Mouse (Mus musculus) spleen, adult 2 months (tissue): ENCODE results near the gene Saa2. TPM values are rescaled to one million over a fixed set of nuclear protein-coding genes. Genes with fewer than 3 reads are reported as not detected.

ENCODE experiments used
- DNase-seq, 2 experiments: peaks; one replicate each; pipeline versions ENCODE4 v3.0.0 to v3.0.0-alpha.2; 2012 to 2021; ENCODE audit warnings: low spot score in 2 of 2, low read depth in 1 of 2
- H3K27ac ChIP-seq: fragments of 200-500 bp; 2 replicates; pipeline ENCODE4 v1.5.1; 2012; ENCODE audit warnings: low read length, inconsistent platforms; ENCODE audit not compliant: insufficient read depth
- H3K27me3 ChIP-seq: fragments of 200-500 bp; 2 replicates; pipeline ENCODE4 v1.6.1; 2012; ENCODE audit warnings: mild to moderate bottlenecking, moderate library complexity, low read length, inconsistent platforms; ENCODE audit not compliant: control insufficient read depth, insufficient read depth
- H3K36me3 ChIP-seq: fragments of 200-500 bp; 2 replicates; pipeline ENCODE4 v1.6.1; 2012; ENCODE audit warnings: mild to moderate bottlenecking, low read length, inconsistent platforms; ENCODE audit not compliant: control insufficient read depth, insufficient read depth
- H3K4me1 ChIP-seq: fragments of 200-500 bp; 2 replicates; pipeline ENCODE4 v1.6.1; 2011; ENCODE audit warnings: inconsistent platforms; ENCODE audit not compliant: control insufficient read depth, insufficient read depth, insufficient read length
- H3K4me3 ChIP-seq: fragments of 200-500 bp; 2 replicates; pipeline ENCODE4 v1.5.1; 2011; ENCODE audit warnings: mild to moderate bottlenecking, inconsistent platforms; ENCODE audit not compliant: insufficient read depth, insufficient read length; ENCODE audit errors: extremely low read depth
- CTCF ChIP-seq: fragments of 200-500 bp; IDR thresholded peaks from 2 replicates; pipeline ENCODE4 v1.5.1; 2011; ENCODE audit warnings: mild to moderate bottlenecking, inconsistent platforms; ENCODE audit not compliant: insufficient read depth, insufficient read length, insufficient replicate concordance; ENCODE audit errors: extremely low read depth
- POLR2A ChIP-seq: fragments of 200-500 bp; IDR thresholded peaks from 2 replicates; pipeline ENCODE4 v1.6.1; 2011; ENCODE audit warnings: low read depth, low read length, inconsistent platforms
- WGBS: fragments of 180-500 bp; shearing (Covaris S2); methylation state at CpG from one replicate; pipeline ENCODE4 v1.1.7; 2018; 5-methylcytosine and 5-hydroxymethylcytosine counted together
- polyA plus RNA-seq: library from polyadenylated mRNA; depleted of rRNA; stranded (reverse); fragments of >200 nt; gene quantifications from 2 replicates; pipeline ENCODE4 v1.2.3, GENCODE M21; 2012

Gene Saa2
- polyA plus RNA-seq, 1 experiment, result not detected

DNA sequence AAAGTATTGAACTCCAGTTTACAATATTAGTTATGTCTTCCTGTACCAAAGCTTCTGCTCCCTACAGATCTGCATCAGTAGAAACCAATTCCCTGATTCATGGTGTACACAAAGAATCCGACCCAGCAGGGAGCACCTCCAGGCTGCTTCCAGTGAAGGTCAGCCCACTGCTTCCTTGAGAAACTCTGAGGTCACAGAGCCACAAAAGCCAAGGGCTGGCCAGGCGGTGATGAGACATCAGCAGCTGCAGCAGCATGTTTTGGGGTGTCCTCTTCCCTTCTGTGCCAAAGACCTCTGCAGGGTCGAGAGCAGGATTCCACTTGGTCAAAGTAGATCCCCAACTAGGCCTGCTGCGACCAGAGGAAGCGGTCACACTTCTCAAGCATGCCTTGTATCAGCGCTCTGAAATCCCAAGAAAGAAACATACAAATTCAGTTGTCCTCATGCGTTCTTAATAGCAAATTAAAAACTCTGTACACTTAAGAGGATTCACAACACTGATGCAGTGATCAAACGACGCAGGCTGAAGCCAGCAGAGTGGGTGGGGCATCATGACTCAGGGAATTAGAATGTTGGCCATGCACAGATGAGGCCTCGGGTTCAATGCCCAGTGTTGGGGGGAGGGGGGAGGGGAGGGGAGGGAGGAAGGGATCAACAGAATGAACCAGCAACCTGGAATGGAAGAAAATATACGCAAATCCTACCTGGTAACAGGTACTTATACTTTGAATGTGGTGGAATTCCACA lies 9.6 kb downstream of the Saa2 start:
- TF ChIP-seq POLR2A, result no peak
- no peak for TF ChIP-seq CTCF

DNA sequence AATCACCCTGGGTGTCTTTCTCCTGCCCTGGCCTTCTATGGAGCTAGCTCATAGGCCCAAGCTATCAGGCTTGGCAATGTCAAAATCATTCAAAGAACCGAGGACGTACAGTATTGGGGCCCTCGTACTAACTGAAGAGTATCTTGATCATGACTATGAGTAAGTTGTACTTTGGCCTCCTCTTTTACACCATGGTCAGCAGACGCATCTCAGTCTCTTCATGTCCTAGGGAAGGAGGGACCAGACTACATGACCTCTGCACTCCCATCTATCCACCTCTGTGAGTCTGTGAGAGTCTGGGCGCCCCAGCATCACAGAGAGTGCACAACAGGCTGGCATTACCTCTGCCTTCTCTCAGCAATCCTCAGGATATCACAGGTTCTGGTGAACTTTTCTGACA lies 11.0 kb downstream of the Saa2 start:
- peaks cover 39% of the 10 kb centered on the region for H3K36me3 ChIP-seq
- no peaks in the 10 kb centered on the region for H3K4me1 ChIP-seq
- H3K4me3 ChIP-seq, result no peak overlapping the region
- H3K27me3 ChIP-seq, result no peaks in the 10 kb centered on the region
- TF ChIP-seq POLR2A, result no peak
- no peak for TF ChIP-seq CTCF
- WGBS, result 96% methylated on average over 5 of the region's 5 CpGs
- no peak overlapping the region for H3K27ac ChIP-seq
- DNase-seq, result no peak

More for the DNA sequence above, 9.6 kb downstream of the Saa2 start:
- Histone ChIP-seq H3K4me1 (no peaks in the 10 kb centered on the region), H3K27me3 (no peaks in the 10 kb centered on the region), H3K27ac (no peak overlapping the region), H3K36me3 (peaks cover 35% of the 10 kb centered on the region), H3K4me3 (no peak overlapping the region)
- no peak for DNase-seq
- WGBS, result 89% methylated on average over 11 of the region's 11 CpGs

DNA sequence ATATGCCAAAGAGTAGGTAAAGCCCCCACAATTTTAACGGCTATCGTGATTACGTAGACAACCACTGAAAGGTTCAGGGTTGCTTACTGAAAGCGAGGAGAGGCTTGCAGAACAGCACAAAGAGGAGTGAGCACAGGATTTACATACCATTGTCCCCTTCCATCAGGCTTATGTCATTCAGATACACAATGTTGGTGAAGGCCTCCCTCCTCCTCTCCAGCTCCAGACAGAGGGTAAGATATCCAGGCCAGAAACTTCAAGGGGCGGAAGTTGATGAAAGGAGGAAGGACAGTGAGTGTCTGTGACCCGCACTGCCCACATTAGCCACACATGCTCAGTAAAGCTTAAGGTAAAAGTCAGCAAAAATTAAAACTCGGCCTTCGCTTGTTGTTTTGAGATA lies 13.1 kb downstream of the Saa2 start:
- H3K27ac ChIP-seq, result no peak overlapping the region
- WGBS, result 93% methylated on average over 8 of the region's 8 CpGs
- no peak overlapping the region for H3K4me3 ChIP-seq
- H3K27me3 ChIP-seq, result no peaks in the 10 kb centered on the region
- peaks cover 54% of the 10 kb centered on the region for H3K36me3 ChIP-seq
- no peak for DNase-seq
- no peak for TF ChIP-seq CTCF
- TF ChIP-seq POLR2A, result no peak
- no peaks in the 10 kb centered on the region for H3K4me1 ChIP-seq

DNA sequence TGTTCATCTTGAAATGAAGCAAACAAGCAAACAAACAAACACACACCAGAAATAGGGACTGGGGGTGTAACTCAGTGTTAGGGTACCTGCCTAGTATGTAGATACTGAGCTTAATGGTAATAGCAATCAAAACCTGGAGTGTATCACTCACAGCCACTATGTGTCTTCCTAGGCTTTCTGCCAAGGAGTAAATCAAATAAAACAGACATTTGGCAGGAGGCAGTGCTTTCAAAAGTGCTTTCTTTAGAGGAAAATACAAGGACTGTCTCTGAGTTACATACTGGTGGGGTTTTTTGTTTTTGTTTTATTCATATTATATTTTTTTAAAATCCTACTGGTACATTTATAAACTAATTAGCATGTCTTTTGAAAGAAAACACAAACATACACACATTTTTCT lies 15.8 kb downstream of the Saa2 start:
- Histone ChIP-seq H3K27me3 (no peaks in the 10 kb centered on the region), H3K27ac (no peak overlapping the region), H3K36me3 (peaks cover 49% of the 10 kb centered on the region), H3K4me3 (no peak overlapping the region), H3K4me1 (no peaks in the 10 kb centered on the region)
- no peak for DNase-seq
- no peak for TF ChIP-seq CTCF
- no peak for TF ChIP-seq POLR2A

DNA sequence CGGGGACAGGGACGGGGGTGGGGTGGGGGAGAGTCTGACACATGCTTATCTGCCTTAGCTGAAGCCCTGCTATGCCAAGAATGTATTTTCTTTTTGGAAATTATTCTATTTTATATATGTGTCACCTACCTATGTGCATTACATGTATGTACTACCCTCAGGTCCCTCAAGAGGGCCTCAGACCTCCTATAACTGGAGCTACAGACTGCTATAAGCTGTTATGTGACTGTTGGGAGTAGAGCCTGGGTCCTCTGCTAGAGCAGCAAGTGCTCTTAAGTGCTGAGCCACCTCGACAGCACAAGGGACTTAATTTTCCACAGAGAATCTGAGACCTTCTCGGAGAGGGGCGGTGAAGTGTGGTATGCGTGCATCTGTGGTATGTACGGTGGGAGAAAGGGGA lies 16.9 kb downstream of the Saa2 start:
- WGBS, result 95% methylated on average over 7 of the region's 7 CpGs
- TF ChIP-seq CTCF, result no peak
- no peak for TF ChIP-seq POLR2A
- peaks cover 50% of the 10 kb centered on the region for H3K36me3 ChIP-seq

DNA sequence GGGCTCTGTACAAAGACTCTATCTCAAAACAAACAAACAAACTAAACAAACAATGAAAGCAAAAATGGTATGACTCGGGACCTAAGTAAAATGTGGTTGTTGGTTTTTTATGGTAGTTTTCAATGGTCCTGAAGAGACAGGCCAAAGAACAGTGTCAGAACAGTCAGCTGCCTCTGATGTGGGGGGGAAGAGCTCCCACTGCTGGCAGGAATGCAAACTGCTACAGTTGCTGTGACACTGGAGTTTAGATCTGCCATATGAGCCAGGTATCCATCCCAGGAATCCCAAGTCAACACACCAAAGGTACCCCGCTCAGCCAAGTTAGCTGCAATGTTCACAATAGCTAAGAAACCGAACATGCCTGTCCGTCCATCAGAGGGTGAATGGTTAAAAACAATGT lies 19.1 kb downstream of the Saa2 start:
- 67% methylated on average over 4 of the region's 4 CpGs for whole genome bisulfite sequencing
- H3K27ac ChIP-seq, result no peak overlapping the region
- no peak for TF ChIP-seq POLR2A
- peak; percentile 85; the same call in 1 of the 2 replicates for TF ChIP-seq CTCF

More for the DNA sequence above, 16.9 kb downstream of the Saa2 start:
- no peak for DNase-seq
- no peaks in the 10 kb centered on the region for H3K27me3 ChIP-seq
- no peaks in the 10 kb centered on the region for H3K4me1 ChIP-seq
- no peak overlapping the region for H3K27ac ChIP-seq
- H3K4me3 ChIP-seq, result no peak overlapping the region

DNA sequence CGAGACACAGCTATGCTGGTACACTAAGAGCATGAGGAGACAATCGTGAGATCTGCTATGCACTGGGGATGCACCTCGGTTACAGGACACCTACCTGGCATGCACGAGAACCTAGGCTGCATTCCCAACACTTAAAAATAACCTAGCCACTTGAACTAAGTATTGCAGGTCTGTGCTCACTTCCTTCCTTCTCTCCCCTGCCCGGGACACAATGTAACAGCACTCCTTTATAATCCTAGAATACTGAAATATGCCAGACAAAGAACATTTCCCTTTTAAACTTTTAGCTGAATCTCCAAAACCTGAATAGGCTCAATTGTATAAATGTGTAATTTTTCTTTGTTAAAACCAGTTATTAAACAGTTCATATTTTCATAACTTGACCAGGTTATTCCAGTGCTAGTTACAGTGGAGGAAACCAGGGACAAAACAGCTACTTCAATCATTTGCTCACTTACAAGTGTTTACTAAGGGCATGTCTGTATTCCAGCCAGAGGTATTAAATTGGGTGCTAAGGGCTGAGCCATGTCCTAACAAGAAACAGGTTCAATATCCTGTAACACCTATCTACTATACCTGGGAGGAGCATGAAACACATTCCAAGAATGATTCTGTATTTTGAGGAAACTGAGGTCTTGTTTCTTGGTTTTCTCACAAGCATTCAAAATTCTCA lies 37.7 kb downstream of the Saa2 start:
- Histone ChIP-seq H3K4me1 (no peaks in the 10 kb centered on the region), H3K36me3 (peaks cover 27% of the 10 kb centered on the region), H3K27ac (no peak overlapping the region), H3K4me3 (no peak overlapping the region), H3K27me3 (no peaks in the 10 kb centered on the region)
- 80% methylated on average over 5 of the region's 5 CpGs for WGBS
- TF ChIP-seq POLR2A (no peak), CTCF (no peak)
- no peak for DNase-seq

More for the DNA sequence above, 19.1 kb downstream of the Saa2 start:
- H3K27me3 ChIP-seq, result no peaks in the 10 kb centered on the region
- no peak overlapping the region for H3K4me3 ChIP-seq
- peaks cover 47% of the 10 kb centered on the region for H3K36me3 ChIP-seq
- peak; percentile 14 to 17 for DNase-seq
- no peaks in the 10 kb centered on the region for H3K4me1 ChIP-seq
